Mouse (Mus musculus): ENCODE results near the gene Trpm5. TPM values are rescaled to one million over a fixed set of nuclear protein-coding genes. Genes with fewer than 3 reads are reported as not detected.

The Trpm5 gene
- total and polyA plus RNA-seq, 3 experiments = 1.7 to 1.9 TPM; not detected in 1

DNA sequence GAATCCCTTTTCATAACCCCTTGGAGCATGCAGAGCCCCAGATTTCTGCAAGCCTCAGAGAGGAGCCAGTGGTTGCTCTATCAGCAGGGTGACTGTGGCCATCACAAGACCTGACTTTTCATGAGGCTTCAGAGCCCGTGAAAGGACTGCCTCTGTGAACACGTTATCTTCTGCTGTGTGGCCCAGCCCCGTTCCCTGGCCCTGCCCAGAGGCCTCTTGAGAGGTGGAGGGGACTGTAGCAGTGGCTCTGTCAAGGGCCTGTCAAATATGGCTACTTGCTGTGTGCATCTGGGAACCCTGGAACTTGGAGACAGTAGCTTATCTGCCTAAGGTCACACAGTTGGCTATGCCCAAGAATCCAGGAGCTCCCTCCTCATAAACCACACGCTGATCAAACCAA, 17.3 kb upstream of the Trpm5 start:
- no peaks in the 10 kb centered on the region for H3K36me3 ChIP-seq (ENCODE audit: control insufficient read depth in 1 of 2, insufficient read depth in 2 of 2, low read length in 2 of 2)
- no peaks in the 10 kb centered on the region for H3K9me3 ChIP-seq (replicated peaks; ENCODE audit: insufficient read depth, low read length)
- peak; percentile 39 for DNase-seq (ENCODE audit: low read depth, low spot score)
- peaks cover 4 to 9% of the 10 kb centered on the region in 2 experiments for H3K4me1 ChIP-seq (ENCODE audit: control insufficient read depth in 1 of 2, insufficient read depth in 2 of 2, low read length in 2 of 2)
- H3K4me3 ChIP-seq (ENCODE audit: control insufficient read depth in 1 of 2, insufficient read depth in 1 of 2, low read depth in 2 of 2, low read length in 2 of 2) = no peak overlapping the region
- H3K79me2 ChIP-seq (ENCODE audit: control insufficient read depth, insufficient read depth, low read length, poor library complexity) = no peaks in the 10 kb centered on the region
- no peak for TF ChIP-seq JUND (IDR thresholded peaks at IDR 0.05; ENCODE audit: low read depth, low read length)
- no peak for TF ChIP-seq POLR2A (IDR thresholded peaks at IDR 0.05; ENCODE audit: control insufficient read depth in 1 of 2, insufficient read depth in 1 of 2, low read depth in 1 of 2, low read length in 2 of 2, poor library complexity in 1 of 2)
- no peak for TF ChIP-seq NELFE (IDR thresholded peaks at IDR 0.05; ENCODE audit: low read depth, low read length)
- no peak for TF ChIP-seq USF2 (IDR thresholded peaks at IDR 0.05; ENCODE audit: borderline replicate concordance in 1 of 2, insufficient read depth in 1 of 2, low read depth in 1 of 2, low read length in 2 of 2)
- no peak for TF ChIP-seq MAZ (IDR thresholded peaks at IDR 0.05; ENCODE audit: low read depth, low read length)
- no peak for TF ChIP-seq RCOR1 (IDR thresholded peaks at IDR 0.05; ENCODE audit: low read depth, low read length)
- no peak for TF ChIP-seq ZMIZ1 (IDR thresholded peaks at IDR 0.05; ENCODE audit: low read depth, low read length)
- TF ChIP-seq TAL1 (IDR thresholded peaks at IDR 0.05; ENCODE audit: low read length) = no peak
- no peak for TF ChIP-seq TCF12 (IDR thresholded peaks at IDR 0.05; ENCODE audit: low read depth, low read length)
- no peak for TF ChIP-seq CTCF (IDR thresholded peaks at IDR 0.05 in 2 of 3, conservative IDR thresholded peaks at IDR 0.05 in 1 of 3; ENCODE audit: control insufficient read depth in 1 of 3, insufficient read depth in 1 of 3, low read depth in 2 of 3, low read length in 3 of 3, poor library complexity in 1 of 3, severe bottlenecking in 1 of 3)
- TF ChIP-seq ELF1 (IDR thresholded peaks at IDR 0.05; ENCODE audit: low read depth, low read length) = no peak
- no peak for TF ChIP-seq HCFC1 (IDR thresholded peaks at IDR 0.05; ENCODE audit: low read depth, low read length)
- TF ChIP-seq NRF1 (IDR thresholded peaks at IDR 0.05; ENCODE audit: insufficient read depth, low read depth, low read length, poor library complexity, severe bottlenecking) = no peak
- H3K27me3 ChIP-seq (ENCODE audit: control insufficient read depth in 1 of 2, insufficient read depth in 2 of 2, low read length in 2 of 2) = peaks cover 0 to 1% of the 10 kb centered on the region in 2 experiments; a peak in 1 of 4 replicates
- H3K9ac ChIP-seq (ENCODE audit: control insufficient read depth, low read depth, low read length, poor library complexity, severe bottlenecking) = no peak overlapping the region
- no peak overlapping the region for H3K27ac ChIP-seq (ENCODE audit: control insufficient read depth, low read depth, low read length)

DNA sequence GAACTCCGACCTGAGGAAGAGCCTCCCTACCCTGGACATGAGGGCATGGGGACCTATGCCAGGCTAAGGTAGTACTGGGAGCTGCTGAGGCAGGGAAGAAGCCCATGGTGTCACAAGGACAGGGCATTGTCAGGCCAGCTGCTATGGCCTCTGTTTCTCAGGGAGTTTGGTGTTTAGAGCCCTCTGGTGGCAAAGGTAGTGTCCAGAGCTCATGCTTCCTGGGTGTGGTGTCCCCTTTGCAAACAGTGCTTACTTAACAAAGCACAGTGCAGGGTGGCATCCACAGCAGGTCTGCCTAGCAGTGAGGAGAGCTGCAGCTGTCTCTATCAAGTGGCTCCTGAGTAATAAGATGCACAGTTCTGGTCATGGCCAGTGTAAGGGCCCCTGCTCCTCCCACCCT, 16.4 kb upstream of the Trpm5 start:
- H3K4me3 ChIP-seq (ENCODE audit: control insufficient read depth in 1 of 2, insufficient read depth in 1 of 2, low read depth in 2 of 2, low read length in 2 of 2) = no peak overlapping the region
- no peaks in the 10 kb centered on the region for H3K9me3 ChIP-seq (replicated peaks; ENCODE audit: insufficient read depth, low read length)
- TF ChIP-seq CTCF (IDR thresholded peaks at IDR 0.05 in 2 of 3, conservative IDR thresholded peaks at IDR 0.05 in 1 of 3; ENCODE audit: control insufficient read depth in 1 of 3, insufficient read depth in 1 of 3, low read depth in 2 of 3, low read length in 3 of 3, poor library complexity in 1 of 3, severe bottlenecking in 1 of 3) = peak in 2 of 3 experiments; percentile 5 to 34; a peak in 2 of 6 replicates
- no peak for TF ChIP-seq ZNF384 (IDR thresholded peaks at IDR 0.05; ENCODE audit: low read depth, low read length)
- no peak overlapping the region for H3K9ac ChIP-seq (ENCODE audit: control insufficient read depth, low read depth, low read length, poor library complexity, severe bottlenecking)
- no peak overlapping the region for H3K27ac ChIP-seq (ENCODE audit: control insufficient read depth, low read depth, low read length)
- no peak for DNase-seq (ENCODE audit: low read depth, low spot score)
- peaks cover 7 to 18% of the 10 kb centered on the region in 2 experiments for H3K4me1 ChIP-seq (ENCODE audit: control insufficient read depth in 1 of 2, insufficient read depth in 2 of 2, low read length in 2 of 2)
- no peaks in the 10 kb centered on the region for H3K79me2 ChIP-seq (ENCODE audit: control insufficient read depth, insufficient read depth, low read length, poor library complexity)
- H3K36me3 ChIP-seq (ENCODE audit: control insufficient read depth in 1 of 2, insufficient read depth in 2 of 2, low read length in 2 of 2) = peaks cover 0 to 7% of the 10 kb centered on the region in 2 experiments; a peak in 2 of 4 replicates
- peaks cover 0 to 1% of the 10 kb centered on the region in 2 experiments; a peak in 1 of 4 replicates for H3K27me3 ChIP-seq (ENCODE audit: control insufficient read depth in 1 of 2, insufficient read depth in 2 of 2, low read length in 2 of 2)

Measured in MEL (cell line).